Mouse (Mus musculus): ENCODE results near the gene Zfp710. TPM values are rescaled to one million over a fixed set of nuclear protein-coding genes. Genes with fewer than 3 reads are reported as not detected.

The Zfp710 gene
- polyA plus RNA-seq, 1 experiment from 2014 or later: 18.3 TPM

- no peak for ATAC-seq (ENCODE audit: low FRiP score)
- H3K4me1 ChIP-seq (replicated peaks): no peaks in the 10 kb centered on the region
- 76% methylated on average over 7 of the region's 7 CpGs for WGBS
- no peak overlapping the region for H3K27ac ChIP-seq
- no peaks in the 10 kb centered on the region for H3K27me3 ChIP-seq
- no peaks in the 10 kb centered on the region for H3K36me3 ChIP-seq
- no peak overlapping the region for H3K4me2 ChIP-seq
- no peaks in the 10 kb centered on the region for H3K9me3 ChIP-seq
- H3K9ac ChIP-seq: no peak overlapping the region
- H3K4me3 ChIP-seq: no peak overlapping the region
Measured at GRCm38 (mm10) chr7:80013884-80014550, 10.6 kb upstream of the Zfp710 start.

- no peaks in the 10 kb centered on the region for H3K27me3 ChIP-seq
- no peak overlapping the region for H3K4me3 ChIP-seq
- H3K9ac ChIP-seq: no peak overlapping the region
- no peaks in the 10 kb centered on the region for H3K36me3 ChIP-seq
- H3K4me2 ChIP-seq: no peak overlapping the region
- H3K9me3 ChIP-seq: no peaks in the 10 kb centered on the region
- no peaks in the 10 kb centered on the region for H3K4me1 ChIP-seq (replicated peaks)
- WGBS: 66% methylated on average over 21 of the region's 21 CpGs
- ATAC-seq (ENCODE audit: low FRiP score): no peak
- no peak overlapping the region for H3K27ac ChIP-seq
Measured at GRCm38 (mm10) chr7:80014826-80015755, 9.5 kb upstream of the Zfp710 start.

- no peak overlapping the region for H3K27ac ChIP-seq
- no peaks in the 10 kb centered on the region for H3K4me1 ChIP-seq (replicated peaks)
- H3K4me2 ChIP-seq: no peak overlapping the region
- no peak overlapping the region for H3K4me3 ChIP-seq
- 91% methylated on average over 16 of the region's 17 CpGs for WGBS
- H3K36me3 ChIP-seq: no peaks in the 10 kb centered on the region
- no peak overlapping the region for H3K9ac ChIP-seq
- no peaks in the 10 kb centered on the region for H3K9me3 ChIP-seq
- no peaks in the 10 kb centered on the region for H3K27me3 ChIP-seq
- ATAC-seq (ENCODE audit: low FRiP score): no peak
Measured at GRCm38 (mm10) chr7:80018506-80019452, 5.8 kb upstream of the Zfp710 start.

GRCm38 (mm10) chr7:80023621-80024435 is 786 bp upstream of the Zfp710 start:
- Histone ChIP-seq H3K4me1 (replicated peaks) (peaks cover 29% of the 10 kb centered on the region), H3K36me3 (no peaks in the 10 kb centered on the region), H3K4me2 (peak overlapping the region; percentile 96; the same call in 1 of the 2 replicates), H3K27me3 (no peaks in the 10 kb centered on the region), H3K4me3 (0 out of 2 replicates have a peak overlapping the region, but pooled peaks have one; percentile 85), H3K9me3 (no peaks in the 10 kb centered on the region), H3K9ac (no peak overlapping the region), H3K27ac (peak overlapping the region; percentile 96)
- 72% methylated on average over 5 of the region's 5 CpGs for WGBS
- ATAC-seq (ENCODE audit: low FRiP score): no peak

- WGBS: 0% methylated on average over 28 of the region's 28 CpGs
- peak; percentile 9 for ATAC-seq (ENCODE audit: low FRiP score)
- no peaks in the 10 kb centered on the region for H3K27me3 ChIP-seq
Measured at GRCm38 (mm10) chr7:80025391-80026117, 940 bp downstream of the Zfp710 start.

GRCm38 (mm10) chr7:80026118-80026989 is 1.7 kb downstream of the Zfp710 start:
- 0% methylated on average over 13 of the region's 59 CpGs for WGBS
- peaks cover 46% of the 10 kb centered on the region for H3K4me1 ChIP-seq (replicated peaks)
- H3K4me3 ChIP-seq: peak overlapping the region; percentile 85
- peak overlapping the region; percentile 96 for H3K27ac ChIP-seq
- peak overlapping the region; percentile 96 for H3K4me2 ChIP-seq
- no peaks in the 10 kb centered on the region for H3K27me3 ChIP-seq
- no peaks in the 10 kb centered on the region for H3K9me3 ChIP-seq
- no peaks in the 10 kb centered on the region for H3K36me3 ChIP-seq
- ATAC-seq (ENCODE audit: low FRiP score): peak; percentile 67
- H3K9ac ChIP-seq: peak overlapping the region; percentile 94

More at GRCm38 (mm10) chr7:80025391-80026117, 940 bp downstream of the Zfp710 start:
- H3K27ac ChIP-seq: peak overlapping the region; percentile 96
- H3K4me1 ChIP-seq (replicated peaks): peaks cover 40% of the 10 kb centered on the region
- H3K9me3 ChIP-seq: no peaks in the 10 kb centered on the region
- H3K9ac ChIP-seq: peak overlapping the region; percentile 94
- no peaks in the 10 kb centered on the region for H3K36me3 ChIP-seq
- peak overlapping the region; percentile 96 for H3K4me2 ChIP-seq
- H3K4me3 ChIP-seq: peak overlapping the region; percentile 85

- Histone ChIP-seq H3K9ac (peak overlapping the region; percentile 90), H3K27me3 (no peaks in the 10 kb centered on the region), H3K4me3 (peak overlapping the region; percentile 85), H3K27ac (peak overlapping the region; percentile 83), H3K36me3 (no peaks in the 10 kb centered on the region), H3K9me3 (no peaks in the 10 kb centered on the region), H3K4me1 (replicated peaks) (peaks cover 53% of the 10 kb centered on the region), H3K4me2 (peak overlapping the region; percentile 90)
- WGBS: under 1% methylated on average over 61 of the region's 71 CpGs
- no peak for ATAC-seq (ENCODE audit: low FRiP score)
Measured at GRCm38 (mm10) chr7:80026990-80027635, 2.5 kb downstream of the Zfp710 start.

- ATAC-seq (ENCODE audit: low FRiP score): no peak
- Histone ChIP-seq H3K36me3 (no peaks in the 10 kb centered on the region), H3K4me1 (replicated peaks) (peaks cover 60% of the 10 kb centered on the region), H3K4me2 (peak overlapping the region; percentile 90), H3K4me3 (peak overlapping the region; percentile 85), H3K9me3 (no peaks in the 10 kb centered on the region), H3K9ac (peak overlapping the region; percentile 90), H3K27ac (peak overlapping the region; percentile 83), H3K27me3 (no peaks in the 10 kb centered on the region)
- 3% methylated on average over 23 of the region's 23 CpGs for WGBS
Measured at GRCm38 (mm10) chr7:80027636-80028417, 3.2 kb downstream of the Zfp710 start.

- peak overlapping the region; percentile 85 for H3K4me3 ChIP-seq
- peak overlapping the region; percentile 90; the same call in 1 of the 2 replicates for H3K9ac ChIP-seq
- H3K4me1 ChIP-seq (replicated peaks): peaks cover 66% of the 10 kb centered on the region
- peak overlapping the region; percentile 90 for H3K4me2 ChIP-seq
- no peaks in the 10 kb centered on the region for H3K27me3 ChIP-seq
- no peak for ATAC-seq (ENCODE audit: low FRiP score)
- 10% methylated on average over 3 of the region's 3 CpGs for WGBS
- no peaks in the 10 kb centered on the region for H3K36me3 ChIP-seq
- no peaks in the 10 kb centered on the region for H3K9me3 ChIP-seq
- H3K27ac ChIP-seq: peak overlapping the region; percentile 83; the same call in 1 of the 2 replicates
Measured at GRCm38 (mm10) chr7:80028418-80028720, 3.8 kb downstream of the Zfp710 start.

Data from hindbrain, embryonic 13.5 days (tissue).